Mouse (Mus musculus): ENCODE data around the gene Med16. TPM values are rescaled to one million over a fixed set of nuclear protein-coding genes. Genes with fewer than 3 reads are reported as not detected.

Med16 gene
- polyA plus RNA-seq, 1 experiment from 2014 or later, result 54.7 TPM

DNA sequence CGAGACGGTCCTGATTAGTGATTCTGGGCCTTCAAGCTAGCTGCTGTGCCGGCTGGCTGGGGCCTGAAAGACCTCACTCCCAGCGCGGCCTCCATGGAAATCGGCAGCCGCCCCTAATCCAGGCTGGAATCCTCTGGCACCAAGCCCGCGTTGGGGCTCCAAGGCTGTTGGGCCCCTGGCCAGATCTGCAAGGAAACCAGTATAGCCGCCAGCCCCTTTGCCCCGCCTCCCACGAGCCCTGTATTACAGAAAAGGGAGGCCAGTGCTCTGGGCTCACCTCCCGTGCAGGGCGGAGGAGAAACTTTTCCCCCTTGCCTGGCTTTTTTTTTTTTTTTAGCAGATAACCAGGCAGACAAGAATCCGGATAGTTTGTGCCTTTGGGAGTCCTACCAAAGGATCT is 55.3 kb downstream of the Med16 start:
- WGBS, result under 1% methylated on average over 15 of the region's 15 CpGs
- Histone ChIP-seq H3K4me3 (peak overlapping the region; percentile 72), H3K9me3 (no peaks in the 10 kb centered on the region), H3K4me1 (peaks cover 51% of the 10 kb centered on the region), H3K27me3 (no peaks in the 10 kb centered on the region), H3K36me3 (0 out of 2 replicates have a peak, but pooled peaks cover 8% of the 10 kb centered on the region), H3K4me2 (peak overlapping the region; percentile 84), H3K27ac (peak overlapping the region; percentile 100), H3K9ac (peak overlapping the region; percentile 68)
- peak; percentile 79 for ATAC-seq (ENCODE audit: borderline replicate concordance, extremely low read depth, low FRiP score, low TSS enrichment)

DNA sequence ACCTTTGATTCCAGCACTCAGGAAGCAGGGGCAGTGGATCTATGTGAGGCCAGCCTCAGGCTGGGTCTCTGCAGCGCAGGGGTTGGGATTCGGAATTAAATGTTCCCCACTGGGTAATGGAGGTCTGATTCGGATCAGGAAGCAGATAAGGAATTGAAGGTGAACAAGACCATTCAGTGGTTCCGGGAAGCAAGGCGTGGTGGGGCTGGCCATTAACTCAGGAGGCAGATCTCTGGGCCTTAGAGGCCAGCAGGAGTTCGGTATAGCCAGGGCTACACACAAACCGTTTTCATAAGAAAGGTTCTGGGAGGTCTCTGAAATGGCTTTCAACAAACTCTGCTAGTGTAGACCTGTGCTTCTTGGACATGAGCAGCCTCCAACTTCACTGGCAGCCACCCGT is 55.9 kb downstream of the Med16 start:
- Histone ChIP-seq H3K9ac (peak overlapping the region; percentile 68), H3K4me1 (peaks cover 46% of the 10 kb centered on the region), H3K27me3 (no peaks in the 10 kb centered on the region), H3K4me3 (peak overlapping the region; percentile 72), H3K4me2 (peak overlapping the region; percentile 84), H3K36me3 (0 out of 2 replicates have a peak, but pooled peaks cover 8% of the 10 kb centered on the region), H3K27ac (peak overlapping the region; percentile 100), H3K9me3 (no peaks in the 10 kb centered on the region)
- no peak for ATAC-seq (ENCODE audit: borderline replicate concordance, extremely low read depth, low FRiP score, low TSS enrichment)
- WGBS, result 22% methylated on average over 8 of the region's 8 CpGs

DNA sequence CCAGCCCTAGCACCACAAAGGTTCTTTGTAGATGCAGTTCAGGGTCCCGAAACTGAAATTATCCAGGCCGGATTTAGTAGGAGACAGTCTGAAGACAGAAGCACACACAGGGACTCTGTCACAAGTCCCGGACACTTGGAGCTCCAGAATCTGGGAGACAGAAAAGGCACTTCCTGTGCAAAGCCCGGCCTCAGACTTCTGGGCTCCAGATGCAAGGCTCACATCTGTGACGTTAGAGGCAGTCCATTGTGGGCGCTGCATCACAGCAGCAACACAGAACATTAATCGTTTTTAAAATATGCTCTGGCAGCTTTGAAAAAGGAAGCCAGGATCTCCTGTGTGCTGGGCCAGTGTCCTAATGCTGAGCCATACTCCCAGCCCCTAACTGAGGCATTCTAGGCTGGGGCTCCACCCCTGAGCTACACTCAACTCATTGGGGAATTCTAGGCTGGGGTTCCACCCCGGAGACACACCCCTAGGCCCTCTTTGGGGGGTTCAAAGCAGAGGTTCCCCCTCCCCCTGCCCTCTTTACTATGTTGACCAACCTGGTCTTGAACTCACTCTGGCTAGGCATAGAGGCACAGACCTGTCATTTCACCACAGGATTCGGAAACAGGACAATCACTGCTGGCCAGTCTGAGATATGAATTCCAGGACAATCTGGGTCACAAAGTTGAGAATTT is 56.5 kb downstream of the Med16 start:
- H3K4me3 ChIP-seq, result peak overlapping the region; percentile 72; the same call in 1 of the 2 replicates
- H3K27ac ChIP-seq, result peak overlapping the region; percentile 100
- H3K4me1 ChIP-seq, result peaks cover 40% of the 10 kb centered on the region
- no peak for ATAC-seq (ENCODE audit: borderline replicate concordance, extremely low read depth, low FRiP score, low TSS enrichment)
- peak overlapping the region; percentile 84 for H3K4me2 ChIP-seq
- 0 out of 2 replicates have a peak, but pooled peaks cover 8% of the 10 kb centered on the region for H3K36me3 ChIP-seq
- H3K9me3 ChIP-seq, result no peaks in the 10 kb centered on the region
- 19% methylated on average over 9 of the region's 9 CpGs for WGBS
- H3K27me3 ChIP-seq, result no peaks in the 10 kb centered on the region
- H3K9ac ChIP-seq, result peak overlapping the region; percentile 68

DNA sequence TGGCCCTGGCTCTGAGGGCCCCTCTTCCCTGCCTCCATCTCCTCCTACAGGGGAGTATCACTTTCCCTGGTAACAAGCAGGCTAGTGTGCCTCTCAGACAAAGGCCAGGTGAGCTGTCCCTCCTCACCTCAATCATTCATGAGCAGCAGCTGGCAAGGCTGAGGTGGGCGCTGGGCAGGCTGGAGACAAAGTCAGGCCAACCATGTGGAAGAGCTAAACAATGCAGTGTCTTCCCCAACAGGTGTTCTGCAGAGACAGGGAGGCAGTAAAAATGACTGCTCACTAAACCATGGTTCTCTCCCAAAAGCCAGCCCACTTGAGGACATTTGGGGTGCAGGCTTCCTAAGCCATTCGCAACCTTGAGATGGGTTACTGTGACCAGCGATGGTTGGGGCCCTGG is 57.1 kb downstream of the Med16 start:
- H3K9ac ChIP-seq, result peak overlapping the region; percentile 68; the same call in 1 of the 2 replicates
- WGBS, result 53% methylated on average over 3 of the region's 3 CpGs
- peaks cover 34% of the 10 kb centered on the region for H3K4me1 ChIP-seq
- no peaks in the 10 kb centered on the region for H3K9me3 ChIP-seq
- no peaks in the 10 kb centered on the region for H3K27me3 ChIP-seq
- no peak overlapping the region for H3K4me3 ChIP-seq
- H3K4me2 ChIP-seq, result peak overlapping the region; percentile 84
- no peak for ATAC-seq (ENCODE audit: borderline replicate concordance, extremely low read depth, low FRiP score, low TSS enrichment)
- H3K36me3 ChIP-seq, result 0 out of 2 replicates have a peak, but pooled peaks cover 3% of the 10 kb centered on the region
- H3K27ac ChIP-seq, result peak overlapping the region; percentile 100

DNA sequence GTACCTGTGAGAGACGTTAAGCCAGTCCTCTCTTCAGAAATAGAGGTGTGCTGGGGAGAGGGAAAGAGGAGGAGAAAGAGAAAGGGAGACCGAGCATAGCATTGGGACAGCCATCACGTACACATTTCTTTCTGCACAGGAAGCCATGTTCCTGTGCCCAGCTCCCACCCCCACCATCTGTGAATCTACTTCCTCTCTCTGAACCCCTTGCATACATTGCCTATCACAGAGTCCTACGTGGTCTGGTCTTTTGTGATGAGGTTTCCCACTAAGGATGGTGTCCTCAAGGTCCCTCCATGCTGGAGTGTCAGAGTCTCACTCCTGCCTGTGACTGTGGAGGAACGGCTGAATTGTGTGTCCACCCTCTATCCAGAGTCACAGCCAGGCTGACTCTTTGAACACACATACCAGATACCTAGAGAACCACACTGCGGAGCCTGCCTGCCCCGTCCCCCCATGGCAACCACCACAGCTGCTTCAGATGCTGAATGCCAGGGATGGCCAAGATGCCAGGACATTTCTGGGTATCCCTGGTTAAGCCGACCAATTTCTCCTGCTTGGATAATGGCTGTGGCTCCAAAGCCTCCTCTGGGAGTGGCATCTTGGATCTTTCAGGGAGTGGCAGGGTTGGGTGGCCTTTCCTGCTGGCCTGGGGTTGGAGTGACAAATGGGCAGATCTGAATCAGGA is 58.6 kb downstream of the Med16 start:
- H3K27ac ChIP-seq, result 0 out of 2 replicates have a peak overlapping the region, but pooled peaks have one; percentile 9
- WGBS, result 73% methylated on average over 8 of the region's 8 CpGs

DNA sequence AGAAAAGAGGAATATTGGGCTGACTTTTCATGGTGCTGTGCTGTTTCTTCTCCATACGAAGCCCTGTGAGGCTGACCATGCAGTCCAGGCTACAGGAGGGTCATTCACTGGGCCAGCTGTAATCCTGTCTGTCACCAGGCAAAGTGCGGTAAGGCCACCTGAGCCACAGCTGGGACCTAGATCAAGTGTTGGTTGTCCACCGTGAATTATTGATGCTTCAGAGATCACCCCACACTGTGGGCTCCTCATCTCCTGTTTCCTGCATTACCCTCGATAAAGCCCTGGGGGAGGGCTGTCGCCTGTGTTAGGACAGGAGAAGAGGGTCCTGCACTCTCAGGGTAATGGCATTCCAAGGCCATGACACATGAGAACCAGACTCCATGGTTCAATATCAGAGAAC is 62.2 kb downstream of the Med16 start:
- H3K27me3 ChIP-seq, result no peaks in the 10 kb centered on the region
- H3K9me3 ChIP-seq, result no peaks in the 10 kb centered on the region
- H3K9ac ChIP-seq, result no peak overlapping the region
- H3K36me3 ChIP-seq, result no peaks in the 10 kb centered on the region
- no peak overlapping the region for H3K4me3 ChIP-seq
- H3K27ac ChIP-seq, result no peak overlapping the region
- H3K4me1 ChIP-seq, result peaks cover 37% of the 10 kb centered on the region
- ATAC-seq (ENCODE audit: borderline replicate concordance, extremely low read depth, low FRiP score, low TSS enrichment), result no peak
- 41% methylated on average over 5 of the region's 5 CpGs for WGBS
- no peak overlapping the region for H3K4me2 ChIP-seq

More for the DNA sequence above, 58.6 kb downstream of the Med16 start:
- peaks cover 29% of the 10 kb centered on the region for H3K4me1 ChIP-seq
- H3K4me3 ChIP-seq, result no peak overlapping the region
- H3K4me2 ChIP-seq, result no peak overlapping the region
- no peaks in the 10 kb centered on the region for H3K36me3 ChIP-seq
- ATAC-seq (ENCODE audit: borderline replicate concordance, extremely low read depth, low FRiP score, low TSS enrichment), result no peak
- H3K9ac ChIP-seq, result no peak overlapping the region
- no peaks in the 10 kb centered on the region for H3K27me3 ChIP-seq
- no peaks in the 10 kb centered on the region for H3K9me3 ChIP-seq

Small RNAs within 50 kb of the gene (microRNA-seq; reads per million reads assigned to microRNA genes)
- not detected for gene Mir6910

Other genes with a start within 250 kb of the Med16 start
- 0.89 and 1.3 TPM in 2 replicates for gene Madcam1, start 244.4 kb downstream of the Med16 start, polyA plus RNA-seq (2015; fragmentation: Nextera tagmentation; extraction: Ambion mirVana)
- gene Tpgs1, start 239.6 kb downstream of the Med16 start, polyA plus RNA-seq (2015; fragmentation: Nextera tagmentation; extraction: Ambion mirVana), result 61.7 and 65.9 TPM in 2 replicates
- 79.5 and 82.0 TPM in 2 replicates for gene Cdc34, start 226.7 kb downstream of the Med16 start, polyA plus RNA-seq (2015; fragmentation: Nextera tagmentation; extraction: Ambion mirVana)
- 0.86 and 0.89 TPM in 2 replicates for gene Gzmm, start 219.9 kb downstream of the Med16 start, polyA plus RNA-seq (2015; fragmentation: Nextera tagmentation; extraction: Ambion mirVana)
- 1,102 and 1,152 TPM in 2 replicates for gene Bsg, start 204.4 kb downstream of the Med16 start, polyA plus RNA-seq (2015; fragmentation: Nextera tagmentation; extraction: Ambion mirVana)
- 0.05 and 0.10 TPM in 2 replicates for gene Hcn2, start 192.3 kb downstream of the Med16 start, polyA plus RNA-seq (2015; fragmentation: Nextera tagmentation; extraction: Ambion mirVana)
- 41.5 and 49.2 TPM in 2 replicates for gene Polrmt, start 162.3 kb downstream of the Med16 start, polyA plus RNA-seq (2015; fragmentation: Nextera tagmentation; extraction: Ambion mirVana)
- 0.12 and 0.30 TPM in 2 replicates for gene Fgf22, start 153.8 kb downstream of the Med16 start, polyA plus RNA-seq (2015; fragmentation: Nextera tagmentation; extraction: Ambion mirVana)
- gene Rnf126, start 142.0 kb downstream of the Med16 start, polyA plus RNA-seq (2015; fragmentation: Nextera tagmentation; extraction: Ambion mirVana), result 89.7 and 91.3 TPM in 2 replicates
- 19.2 and 20.5 TPM in 2 replicates for gene Fstl3, start 131.7 kb downstream of the Med16 start, polyA plus RNA-seq (2015; fragmentation: Nextera tagmentation; extraction: Ambion mirVana)
- gene Prss57, start 118.0 kb downstream of the Med16 start, polyA plus RNA-seq (2015; fragmentation: Nextera tagmentation; extraction: Ambion mirVana), result 0.40 and 1.9 TPM in 2 replicates
- gene Palm, start 115.4 kb downstream of the Med16 start, polyA plus RNA-seq (2015; fragmentation: Nextera tagmentation; extraction: Ambion mirVana), result 61.3 and 63.7 TPM in 2 replicates
- 7.7 and 10.2 TPM in 2 replicates for gene Misp, start 87.9 kb downstream of the Med16 start, polyA plus RNA-seq (2015; fragmentation: Nextera tagmentation; extraction: Ambion mirVana)
- gene Ptbp1, start 54.5 kb downstream of the Med16 start, polyA plus RNA-seq (2015; fragmentation: Nextera tagmentation; extraction: Ambion mirVana), result 367 and 368 TPM in 2 replicates
- gene Prtn3, start 34.4 kb downstream of the Med16 start, polyA plus RNA-seq (2015; fragmentation: Nextera tagmentation; extraction: Ambion mirVana), result 3.7 and 3.8 TPM in 2 replicates
- 29.1 and 32.4 TPM in 2 replicates for gene Plppr3, start 34.3 kb downstream of the Med16 start, polyA plus RNA-seq (2015; fragmentation: Nextera tagmentation; extraction: Ambion mirVana)
- 0.25 and 0.72 TPM in 2 replicates for gene Elane, start 22.7 kb downstream of the Med16 start, polyA plus RNA-seq (2015; fragmentation: Nextera tagmentation; extraction: Ambion mirVana)
- gene Cfd, start 18.1 kb downstream of the Med16 start, polyA plus RNA-seq (2015; fragmentation: Nextera tagmentation; extraction: Ambion mirVana), result not detected in 2 replicates
- gene Gm26602, start 1.9 kb upstream of the Med16 start, polyA plus RNA-seq (2015; fragmentation: Nextera tagmentation; extraction: Ambion mirVana), result 1.2 and 1.7 TPM in 2 replicates
- gene Kiss1r, start 8.0 kb upstream of the Med16 start, polyA plus RNA-seq (2015; fragmentation: Nextera tagmentation; extraction: Ambion mirVana), result 0.59 and 0.87 TPM in 2 replicates
- 143 and 152 TPM in 2 replicates for gene R3hdm4, start 12.3 kb upstream of the Med16 start, polyA plus RNA-seq (2015; fragmentation: Nextera tagmentation; extraction: Ambion mirVana)
- 4.8 and 6.0 TPM in 2 replicates for gene Arid3a, start 18.1 kb upstream of the Med16 start, polyA plus RNA-seq (2015; fragmentation: Nextera tagmentation; extraction: Ambion mirVana)
- 95.1 and 96.2 TPM in 2 replicates for gene Wdr18, start 51.2 kb upstream of the Med16 start, polyA plus RNA-seq (2015; fragmentation: Nextera tagmentation; extraction: Ambion mirVana)
- 0.34 and 0.45 TPM in 2 replicates for gene Grin3b, start 61.8 kb upstream of the Med16 start, polyA plus RNA-seq (2015; fragmentation: Nextera tagmentation; extraction: Ambion mirVana)
- gene Tmem259, start 75.4 kb upstream of the Med16 start, polyA plus RNA-seq (2015; fragmentation: Nextera tagmentation; extraction: Ambion mirVana), result 20.2 and 20.5 TPM in 2 replicates
- gene Cnn2, start 79.7 kb upstream of the Med16 start, polyA plus RNA-seq (2015; fragmentation: Nextera tagmentation; extraction: Ambion mirVana), result 367 and 375 TPM in 2 replicates
- 3.5 and 4.3 TPM in 2 replicates for gene Abca7, start 87.6 kb upstream of the Med16 start, polyA plus RNA-seq (2015; fragmentation: Nextera tagmentation; extraction: Ambion mirVana)
- gene Arhgap45, start 107.7 kb upstream of the Med16 start, polyA plus RNA-seq (2015; fragmentation: Nextera tagmentation; extraction: Ambion mirVana), result 16.8 and 19.8 TPM in 2 replicates
- gene Polr2e, start 130.9 kb upstream of the Med16 start, polyA plus RNA-seq (2015; fragmentation: Nextera tagmentation; extraction: Ambion mirVana), result 223 and 225 TPM in 2 replicates
- gene Gpx4, start 138.2 kb upstream of the Med16 start, polyA plus RNA-seq (2015; fragmentation: Nextera tagmentation; extraction: Ambion mirVana), result 523 and 535 TPM in 2 replicates
- 15.5 and 16.6 TPM in 2 replicates for gene Sbno2, start 196.6 kb upstream of the Med16 start, polyA plus RNA-seq (2015; fragmentation: Nextera tagmentation; extraction: Ambion mirVana)
- gene Stk11, start 206.9 kb upstream of the Med16 start, polyA plus RNA-seq (2015; fragmentation: Nextera tagmentation; extraction: Ambion mirVana), result 18.6 and 22.1 TPM in 2 replicates
- gene Atp5d, start 229.7 kb upstream of the Med16 start, polyA plus RNA-seq (2015; fragmentation: Nextera tagmentation; extraction: Ambion mirVana), result 521 and 541 TPM in 2 replicates
- 3.9 and 5.0 TPM in 2 replicates for gene Cbarp, start 231.9 kb upstream of the Med16 start, polyA plus RNA-seq (2015; fragmentation: Nextera tagmentation; extraction: Ambion mirVana)
- 17.5 and 18.6 TPM in 2 replicates for gene Midn, start 239.3 kb upstream of the Med16 start, polyA plus RNA-seq (2015; fragmentation: Nextera tagmentation; extraction: Ambion mirVana)